Mouse (Mus musculus): ENCODE data around the gene Kcnk13. TPM values are rescaled to one million over a fixed set of nuclear protein-coding genes. Genes with fewer than 3 reads are reported as not detected.

The Kcnk13 gene
- total and polyA plus RNA-seq, 3 experiments = 0.13 TPM; not detected in 2

- in situ Hi-C loops (cut with MboI; ENCODE audit: low pct_ligation_motif_present, low pct_unique_long_range_greater_than_20kb, low sequenced_read_pairs) = no loop called here
- no peaks in the 10 kb centered on the region for H3K9me3 ChIP-seq (replicated peaks; ENCODE audit: low read length)
- H3K4me2 ChIP-seq (ENCODE audit: insufficient read depth, low read depth, poor library complexity, severe bottlenecking) = no peak overlapping the region
- H3K27ac ChIP-seq (ENCODE audit: insufficient read depth, low read depth) = no peak overlapping the region
- no peak for DNase-seq (ENCODE audit: extremely low read depth)
- dilution Hi-C loops (cut with MboI; ENCODE audit: extremely low pct_ligation_motif_present, extremely low pct_unique_long_range_greater_than_20kb, low sequenced_read_pairs) = no loop called here
- no peak overlapping the region for H3K9ac ChIP-seq (ENCODE audit: insufficient read depth, low read depth)
- H3K36me3 ChIP-seq (replicated peaks in 1 of 2; ENCODE audit: control insufficient read depth in 1 of 2, insufficient read depth in 1 of 2, low read length in 1 of 2) = no peaks in the 10 kb centered on the region
- H3K4me1 ChIP-seq (ENCODE audit: control insufficient read depth in 1 of 2, insufficient read depth in 2 of 2) = peaks cover 3 to 7% of the 10 kb centered on the region in 2 experiments
- TF ChIP-seq ELF1 (IDR thresholded peaks at IDR 0.05; ENCODE audit: low read depth, low read length) = no peak
- TF ChIP-seq CHD1 (IDR thresholded peaks at IDR 0.05; ENCODE audit: low read depth, low read length) = no peak
- no peak for TF ChIP-seq NELFE (IDR thresholded peaks at IDR 0.05; ENCODE audit: low read depth, low read length)
- TF ChIP-seq CTCF (conservative IDR thresholded peaks at IDR 0.05 in 1 of 2, IDR thresholded peaks at IDR 0.05 in 1 of 2; ENCODE audit: low read depth in 2 of 2, low read length in 2 of 2) = no peak
- no peak for TF ChIP-seq TCF12 (IDR thresholded peaks at IDR 0.05; ENCODE audit: low read depth, low read length)
- no peak for TF ChIP-seq MEF2A (IDR thresholded peaks at IDR 0.05; ENCODE audit: borderline replicate concordance, low read depth, low read length)
- no peak for TF ChIP-seq MYC (IDR thresholded peaks at IDR 0.05; ENCODE audit: low read depth, low read length)
- TF ChIP-seq RCOR1 (conservative IDR thresholded peaks at IDR 0.05; ENCODE audit: low read depth, low read length) = no peak
- TF ChIP-seq BHLHE40 (IDR thresholded peaks at IDR 0.05; ENCODE audit: low read depth, low read length) = no peak
- no peak for TF ChIP-seq SMC3 (IDR thresholded peaks at IDR 0.05; ENCODE audit: low read depth, low read length)
- TF ChIP-seq EP300 (IDR thresholded peaks at IDR 0.05; ENCODE audit: low read length) = no peak
- TF ChIP-seq ETS1 (conservative IDR thresholded peaks at IDR 0.05; ENCODE audit: low read depth, low read length) = no peak
- no peak for TF ChIP-seq NRF1 (IDR thresholded peaks at IDR 0.05; ENCODE audit: low read depth, low read length)
- H3K79me2 ChIP-seq (replicated peaks; ENCODE audit: control insufficient read depth, extremely low read depth, insufficient read depth, poor library complexity, severe bottlenecking) = no peaks in the 10 kb centered on the region
- H3K27me3 ChIP-seq (replicated peaks) = no peaks in the 10 kb centered on the region
- H3K4me3 ChIP-seq (replicated peaks in 1 of 3; ENCODE audit: low read depth in 2 of 3, low read length in 2 of 3, poor library complexity in 1 of 3) = no peak overlapping the region
Measured at GRCm38 (mm10) chr12:100031681-100032080, 67.4 kb downstream of the Kcnk13 start.

GRCm38 (mm10) chr12:100032521-100032920, 68.2 kb downstream of the Kcnk13 start:
- in situ Hi-C loops (cut with MboI; ENCODE audit: low pct_ligation_motif_present, low pct_unique_long_range_greater_than_20kb, low sequenced_read_pairs) = no loop called here
- Histone ChIP-seq H3K4me3 (replicated peaks in 1 of 3; ENCODE audit: low read depth in 2 of 3, low read length in 2 of 3, poor library complexity in 1 of 3) (no peak overlapping the region), H3K9ac (ENCODE audit: insufficient read depth, low read depth) (no peak overlapping the region), H3K4me2 (ENCODE audit: insufficient read depth, low read depth, poor library complexity, severe bottlenecking) (no peak overlapping the region), H3K9me3 (replicated peaks; ENCODE audit: low read length) (no peaks in the 10 kb centered on the region), H3K27me3 (replicated peaks) (no peaks in the 10 kb centered on the region), H3K4me1 (ENCODE audit: control insufficient read depth in 1 of 2, insufficient read depth in 2 of 2) (no peaks in the 10 kb centered on the region), H3K27ac (ENCODE audit: insufficient read depth, low read depth) (no peak overlapping the region), H3K36me3 (replicated peaks in 1 of 2; ENCODE audit: control insufficient read depth in 1 of 2, insufficient read depth in 1 of 2, low read length in 1 of 2) (no peaks in the 10 kb centered on the region), H3K79me2 (replicated peaks; ENCODE audit: control insufficient read depth, extremely low read depth, insufficient read depth, poor library complexity, severe bottlenecking) (no peaks in the 10 kb centered on the region)
- dilution Hi-C loops (cut with MboI; ENCODE audit: extremely low pct_ligation_motif_present, extremely low pct_unique_long_range_greater_than_20kb, low sequenced_read_pairs) = no loop called here
- DNase-seq (ENCODE audit: extremely low read depth) = no peak
- no peak for TF ChIP-seq ETS1 (conservative IDR thresholded peaks at IDR 0.05; ENCODE audit: low read depth, low read length)
- no peak for TF ChIP-seq PAX5 (IDR thresholded peaks at IDR 0.05; ENCODE audit: low read length)
- no peak for TF ChIP-seq MEF2A (IDR thresholded peaks at IDR 0.05; ENCODE audit: borderline replicate concordance, low read depth, low read length)
- no peak for TF ChIP-seq SIN3A (IDR thresholded peaks at IDR 0.05; ENCODE audit: low read length)
- TF ChIP-seq MYC (IDR thresholded peaks at IDR 0.05; ENCODE audit: low read depth, low read length) = no peak
- no peak for TF ChIP-seq ZC3H11A (IDR thresholded peaks at IDR 0.05; ENCODE audit: low read depth, low read length)
- TF ChIP-seq RCOR1 (conservative IDR thresholded peaks at IDR 0.05; ENCODE audit: low read depth, low read length) = no peak
- TF ChIP-seq E2F4 (IDR thresholded peaks at IDR 0.05; ENCODE audit: insufficient replicate concordance, low read depth, low read length) = no peak
- no peak for TF ChIP-seq UBTF (IDR thresholded peaks at IDR 0.05; ENCODE audit: low read depth, low read length)
- no peak for TF ChIP-seq POLR2AphosphoS2 (IDR thresholded peaks at IDR 0.05; ENCODE audit: low read depth, low read length)
- TF ChIP-seq JUND (conservative IDR thresholded peaks at IDR 0.05; ENCODE audit: low read depth, low read length) = no peak
- TF ChIP-seq ZKSCAN1 (IDR thresholded peaks at IDR 0.05; ENCODE audit: borderline replicate concordance, low read depth, low read length) = no peak
- no peak for TF ChIP-seq NRF1 (IDR thresholded peaks at IDR 0.05; ENCODE audit: low read depth, low read length)
- no peak for TF ChIP-seq BHLHE40 (IDR thresholded peaks at IDR 0.05; ENCODE audit: low read depth, low read length)
- TF ChIP-seq POLR2A (IDR thresholded peaks at IDR 0.05; ENCODE audit: low read depth, low read length) = no peak
- TF ChIP-seq GABPA (IDR thresholded peaks at IDR 0.05; ENCODE audit: insufficient replicate concordance, low read depth, low read length) = no peak
- TF ChIP-seq USF2 (conservative IDR thresholded peaks at IDR 0.05; ENCODE audit: low read depth, low read length) = no peak
- TF ChIP-seq CTCF (conservative IDR thresholded peaks at IDR 0.05 in 1 of 2, IDR thresholded peaks at IDR 0.05 in 1 of 2; ENCODE audit: low read depth in 2 of 2, low read length in 2 of 2) = no peak
- no peak for TF ChIP-seq MAFK (IDR thresholded peaks at IDR 0.05; ENCODE audit: insufficient replicate concordance, low read length)
- TF ChIP-seq MAZ (IDR thresholded peaks at IDR 0.05; ENCODE audit: low read depth, low read length) = no peak

Data from CH12.LX (cell line).